Comparison of ENCODE assay signal across 8 mouse cellular contexts in the genomic region with DNA sequence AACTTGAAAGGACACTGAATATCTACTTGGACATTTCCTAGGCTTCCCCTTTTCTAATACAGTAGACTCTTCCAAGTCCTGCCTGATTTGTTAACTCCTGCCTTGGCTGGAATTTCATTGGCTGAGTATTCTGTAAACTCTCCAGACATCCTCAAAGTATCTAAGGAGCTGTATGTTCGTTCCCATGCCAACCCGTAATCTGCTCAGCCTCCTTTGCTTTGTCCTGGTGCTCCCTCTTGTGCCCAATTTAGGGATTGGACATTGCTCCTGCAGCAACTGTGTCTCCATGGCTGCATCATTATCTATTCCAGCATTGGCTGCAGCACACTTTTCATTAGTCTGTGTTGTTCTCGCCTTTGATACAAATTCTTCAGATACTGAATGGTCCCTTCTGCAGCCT. TPM values are rescaled to one million over a fixed set of nuclear protein-coding genes. Genes with fewer than 3 reads are reported as not detected.
A peak's percentile ranks its signal among the peaks of the same experiment; 100 is the strongest.
DNase-seq lines count a peak whose midpoint lies in the region; ATAC-seq lines count a peak whose summit lies in the region.

No protein-coding gene starts in this region.

- no peak overlapping the region for H3K27ac ChIP-seq in limb, embryonic 12.5 days

- no peaks in the 10 kb centered on the region for H3K4me1 ChIP-seq in limb, embryonic 12.5 days (replicated peaks)

- no peak overlapping the region for H3K9ac ChIP-seq in limb, embryonic 12.5 days (replicated peaks)

- peak; percentile 59; the same call in 1 of the 2 replicates for ATAC-seq in limb, embryonic 12.5 days (ENCODE audit: insufficient number of reproducible peaks, insufficient read depth, low FRiP score, low TSS enrichment, low read depth)

- H3K4me2 ChIP-seq in limb, embryonic 12.5 days, result no peak overlapping the region

- DNase-seq in urinary bladder, postnatal 14 days (ENCODE audit: low spot score), result peak; percentile 57
- DNase-seq in urinary bladder, adult 2 months (ENCODE audit: low spot score), result no peak
- DNase-seq in embryo, embryonic 11 days, result peak; percentile 81
- peak; percentile 19 for DNase-seq in heart, adult 8-10 months (ENCODE audit: low spot score)
- DNase-seq in kidney, adult 9 months, result peak; percentile 45
- peak; percentile 39 for DNase-seq in naive thymus-derived CD4-positive, alpha-beta T cell, adult 2 months (ENCODE audit: low read depth)
- peak; percentile 48 for DNase-seq in testis, postnatal 14 days (ENCODE audit: low spot score)

- H3K27me3 ChIP-seq in limb, embryonic 12.5 days, result no peaks in the 10 kb centered on the region

- 51% methylated on average over 3 of the region's 3 CpGs for WGBS in limb, embryonic 12.5 days

- no peak overlapping the region for H3K4me3 ChIP-seq in limb, embryonic 12.5 days (replicated peaks)

- no peaks in the 10 kb centered on the region for H3K9me3 ChIP-seq in limb, embryonic 12.5 days

- H3K36me3 ChIP-seq in limb, embryonic 12.5 days, result peaks cover 26% of the 10 kb centered on the region

RNA-seq across cellular contexts. Expression of gene E330009J07Rik, which starts 42.7 kb away (rescaled TPM):
- polyA plus RNA-seq in urinary bladder, adult 2 months (2012; rRNA removed), result 6.3 and 6.4 TPM in 2 replicates
- total RNA-seq in heart, adult 8-10 months (2022), result 1 to 10 TPM; 3.7 to 6.1 (median 5.0) TPM
- 14.5 and 14.8 TPM in 2 replicates for polyA plus RNA-seq in limb, embryonic 12.5 days (2016; fragmentation: Nextera tagmentation; extraction: Ambion mirVana)

RNA-seq across cellular contexts. Expression of gene Wee2, which starts 45.7 kb away (rescaled TPM):
- polyA plus RNA-seq in urinary bladder, adult 2 months (2012; rRNA removed), result not detected in 2 replicates
- total RNA-seq in heart, adult 8-10 months (2022), result not detected
- polyA plus RNA-seq in limb, embryonic 12.5 days (2016; fragmentation: Nextera tagmentation; extraction: Ambion mirVana), result 0.27 TPM in 1 of 2 replicates, not detected in the other
